Mouse (Mus musculus) midbrain, embryonic 11.5 days (tissue): ENCODE data around the gene Ganc. TPM values are rescaled to one million over a fixed set of nuclear protein-coding genes. Genes with fewer than 3 reads are reported as not detected.

Experiments used
- ATAC-seq: fragments of 200-750 bp; cut with Nextera tagmentation; 2 replicates; pipeline ENCODE4 v1.8.0; 2017; ENCODE audit warnings: moderate TSS enrichment, moderate library complexity; ENCODE audit not compliant: low FRiP score
- DNase-seq: peaks from one replicate; pipeline ENCODE4 v3.0.0; 2015; ENCODE audit warnings: low spot score; ENCODE audit errors: missing footprints
- H3K27ac ChIP-seq: fragments of 300-500 bp; sonication (generic); 2 replicates; pipeline ENCODE4 v1.5.1; 2014; ENCODE audit warnings: low read depth, low read length
- H3K27me3 ChIP-seq: fragments of 300-500 bp; sonication (generic); 2 replicates; pipeline ENCODE4 v1.6.1; 2014; ENCODE audit warnings: mild to moderate bottlenecking, low read length, moderate library complexity, mixed read lengths; ENCODE audit not compliant: control insufficient read depth, insufficient read depth
- H3K36me3 ChIP-seq: fragments of 300-500 bp; sonication (generic); 2 replicates; pipeline ENCODE4 v1.6.1; 2014; ENCODE audit warnings: mild to moderate bottlenecking, low read length, moderate library complexity, mixed read lengths; ENCODE audit not compliant: control insufficient read depth, insufficient read depth
- H3K4me1 ChIP-seq: fragments of 300-500 bp; sonication (generic); 2 replicates; pipeline ENCODE4 v1.6.1; 2014; ENCODE audit warnings: low read length; ENCODE audit not compliant: control insufficient read depth, insufficient read depth
- H3K4me2 ChIP-seq: fragments of 300-500 bp; sonication (generic); 2 replicates; pipeline ENCODE4 v1.6.1; 2014; ENCODE audit warnings: mild to moderate bottlenecking, moderate library complexity
- H3K4me3 ChIP-seq: fragments of 300-500 bp; sonication (generic); 2 replicates; pipeline ENCODE4 v1.5.1; 2014; ENCODE audit warnings: low read depth, low read length
- H3K9ac ChIP-seq: fragments of 300-500 bp; sonication (generic); 2 replicates; pipeline ENCODE4 v1.6.1; 2014; ENCODE audit warnings: low read length
- H3K9me3 ChIP-seq: fragments of 300-500 bp; sonication (generic); 2 replicates; pipeline ENCODE4 v1.6.1; 2016; ENCODE audit warnings: low read length; ENCODE audit not compliant: control insufficient read depth
- WGBS: fragments of 180-500 bp; shearing (Covaris S2); extraction: QIAGEN DNeasy Blood & Tissue Kit; methylation state at CpG from one replicate; pipeline ENCODE4 v1.1.7; 2014; 5-methylcytosine and 5-hydroxymethylcytosine counted together
- polyA plus RNA-seq: library from polyadenylated mRNA; unstranded; fragments of >200 nt; fragmentation: Nextera tagmentation; extraction: Ambion mirVana; gene quantifications from 2 replicates; pipeline ENCODE4 v1.2.1, GENCODE M21; 2014

Gene Ganc
- polyA plus RNA-seq, 1 experiment from 2014 or later: 7.2 TPM

- Histone ChIP-seq H3K9me3 (no peaks in the 10 kb centered on the region), H3K27ac (no peak overlapping the region), H3K4me1 (no peaks in the 10 kb centered on the region), H3K4me3 (no peak overlapping the region), H3K27me3 (no peaks in the 10 kb centered on the region), H3K9ac (no peak overlapping the region), H3K4me2 (no peak overlapping the region), H3K36me3 (no peaks in the 10 kb centered on the region)
- ATAC-seq (no peak), DNase-seq (no peak)
- 78% methylated on average over 8 of the region's 8 CpGs for WGBS
Observed at GRCm38 (mm10) chr2:120464091-120464490, 60.4 kb downstream of the Ganc start.

- Histone ChIP-seq H3K9ac (no peak overlapping the region), H3K27ac (no peak overlapping the region), H3K4me2 (no peak overlapping the region), H3K27me3 (no peaks in the 10 kb centered on the region), H3K36me3 (no peaks in the 10 kb centered on the region), H3K9me3 (no peaks in the 10 kb centered on the region), H3K4me1 (no peaks in the 10 kb centered on the region), H3K4me3 (no peak overlapping the region)
- no peak for ATAC-seq
- WGBS: 88% methylated on average over 2 of the region's 2 CpGs
- DNase-seq: peak; percentile 28
Observed at GRCm38 (mm10) chr2:120464732-120465396, 61.2 kb downstream of the Ganc start.

- 80% methylated on average over 5 of the region's 5 CpGs for WGBS
- no peak for ATAC-seq
Observed at GRCm38 (mm10) chr2:120465397-120465785, 61.7 kb downstream of the Ganc start.

GRCm38 (mm10) chr2:120468011-120468410, 64.3 kb downstream of the Ganc start:
- no peaks in the 10 kb centered on the region for H3K4me1 ChIP-seq
- no peak overlapping the region for H3K9ac ChIP-seq
- no peaks in the 10 kb centered on the region for H3K27me3 ChIP-seq
- ATAC-seq (no peak), DNase-seq (peak; percentile 60)
- no peak overlapping the region for H3K4me3 ChIP-seq
- no peak overlapping the region for H3K4me2 ChIP-seq
- no peaks in the 10 kb centered on the region for H3K9me3 ChIP-seq
- H3K27ac ChIP-seq: no peak overlapping the region
- H3K36me3 ChIP-seq: no peaks in the 10 kb centered on the region

More at GRCm38 (mm10) chr2:120465397-120465785, 61.7 kb downstream of the Ganc start:
- H3K27ac ChIP-seq: no peak overlapping the region
- H3K4me1 ChIP-seq: no peaks in the 10 kb centered on the region
- no peak overlapping the region for H3K4me3 ChIP-seq
- DNase-seq: no peak
- no peaks in the 10 kb centered on the region for H3K36me3 ChIP-seq
- H3K4me2 ChIP-seq: no peak overlapping the region
- no peak overlapping the region for H3K9ac ChIP-seq
- no peaks in the 10 kb centered on the region for H3K27me3 ChIP-seq
- no peaks in the 10 kb centered on the region for H3K9me3 ChIP-seq

DNA sequence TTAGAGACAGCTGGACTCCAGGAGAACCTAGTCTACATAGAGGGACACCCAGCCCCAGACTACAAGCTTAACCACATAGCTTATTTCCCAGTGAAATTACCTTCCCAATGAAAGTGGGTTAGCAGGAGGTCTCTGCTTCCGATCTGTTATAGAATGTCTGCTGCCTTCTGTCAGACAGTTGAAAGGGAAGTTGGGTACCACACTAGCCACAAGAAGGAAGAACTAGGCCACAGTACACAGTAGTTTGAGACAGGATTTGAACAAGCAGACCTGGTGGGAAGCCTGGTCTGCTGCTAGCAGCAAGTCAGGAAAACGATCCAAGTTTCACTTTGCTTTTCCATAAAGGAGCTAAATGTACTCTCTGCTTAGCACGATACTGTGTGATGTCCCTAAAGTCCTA, 65.5 kb downstream of the Ganc start:
- WGBS: 92% methylated on average over 3 of the region's 3 CpGs
- no peak for ATAC-seq

GRCm38 (mm10) chr2:120469715-120470114, 66.0 kb downstream of the Ganc start:
- Histone ChIP-seq H3K27me3 (no peaks in the 10 kb centered on the region), H3K27ac (no peak overlapping the region), H3K9ac (no peak overlapping the region), H3K4me3 (no peak overlapping the region), H3K9me3 (peaks cover 3% of the 10 kb centered on the region; the same call in 1 of the 2 replicates), H3K4me1 (no peaks in the 10 kb centered on the region), H3K36me3 (no peaks in the 10 kb centered on the region), H3K4me2 (no peak overlapping the region)
- ATAC-seq (no peak), DNase-seq (peak; percentile 37)
- WGBS: 91% methylated on average over 10 of the region's 10 CpGs

More for the DNA sequence above, 65.5 kb downstream of the Ganc start:
- H3K4me1 ChIP-seq: no peaks in the 10 kb centered on the region
- H3K36me3 ChIP-seq: no peaks in the 10 kb centered on the region
- H3K4me2 ChIP-seq: no peak overlapping the region
- H3K4me3 ChIP-seq: no peak overlapping the region
- H3K9ac ChIP-seq: no peak overlapping the region
- H3K9me3 ChIP-seq: peaks cover 2% of the 10 kb centered on the region; the same call in 1 of the 2 replicates
- H3K27ac ChIP-seq: no peak overlapping the region
- no peaks in the 10 kb centered on the region for H3K27me3 ChIP-seq
- no peak for DNase-seq

DNA sequence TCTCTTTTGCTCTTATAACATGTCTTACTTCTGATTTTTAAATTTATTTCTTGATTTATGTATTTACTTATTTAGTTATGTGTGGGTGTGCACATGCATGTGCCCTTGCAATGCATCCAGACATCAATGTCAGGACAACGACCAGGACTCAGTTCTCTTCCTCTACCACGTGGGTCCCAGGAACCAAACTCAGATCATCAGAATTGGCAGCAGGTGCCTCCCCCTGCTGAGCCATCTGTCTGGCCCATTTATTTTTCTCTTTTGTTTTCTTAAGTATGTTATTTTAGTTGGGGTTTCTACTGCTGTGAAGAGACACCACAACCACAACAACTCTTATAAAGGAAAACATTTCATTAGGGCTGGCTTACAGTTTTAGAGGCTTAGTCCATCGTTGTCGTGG, 67.2 kb downstream of the Ganc start:
- Histone ChIP-seq H3K9me3 (peaks cover 3% of the 10 kb centered on the region; the same call in 1 of the 2 replicates), H3K27ac (no peak overlapping the region), H3K27me3 (no peaks in the 10 kb centered on the region), H3K9ac (no peak overlapping the region), H3K4me3 (no peak overlapping the region), H3K36me3 (no peaks in the 10 kb centered on the region), H3K4me1 (no peaks in the 10 kb centered on the region), H3K4me2 (no peak overlapping the region)
- ATAC-seq (no peak), DNase-seq (peak; percentile 8)
- 81% methylated on average over 4 of the region's 4 CpGs for WGBS

GRCm38 (mm10) chr2:120476277-120477087, 72.8 kb downstream of the Ganc start:
- H3K4me1 ChIP-seq: peaks cover 7% of the 10 kb centered on the region; the same call in 1 of the 2 replicates
- DNase-seq (peak; percentile 89), ATAC-seq (peak; percentile 87)
- peak overlapping the region; percentile 10; the same call in 1 of the 2 replicates for H3K4me2 ChIP-seq
- H3K27me3 ChIP-seq: no peaks in the 10 kb centered on the region
- peaks cover 3% of the 10 kb centered on the region; the same call in 1 of the 2 replicates for H3K9me3 ChIP-seq
- no peaks in the 10 kb centered on the region for H3K36me3 ChIP-seq
- H3K9ac ChIP-seq: peak overlapping the region; percentile 18; the same call in 1 of the 2 replicates
- peak overlapping the region; percentile 6 for H3K27ac ChIP-seq
- no peak overlapping the region for H3K4me3 ChIP-seq
- 40% methylated on average over 13 of the region's 13 CpGs for WGBS

- DNase-seq: peak; percentile 94
- H3K9ac ChIP-seq: no peak overlapping the region
- no peak overlapping the region for H3K4me3 ChIP-seq
- no peak overlapping the region for H3K4me2 ChIP-seq
- no peak overlapping the region for H3K27ac ChIP-seq
- peaks cover 7% of the 10 kb centered on the region; the same call in 1 of the 2 replicates for H3K4me1 ChIP-seq
- WGBS: 59% methylated on average over 3 of the region's 3 CpGs
- H3K9me3 ChIP-seq: peaks cover 3% of the 10 kb centered on the region; the same call in 1 of the 2 replicates
- H3K27me3 ChIP-seq: no peaks in the 10 kb centered on the region
- no peak for ATAC-seq
- H3K36me3 ChIP-seq: no peaks in the 10 kb centered on the region
Observed at GRCm38 (mm10) chr2:120478600-120478999, 74.9 kb downstream of the Ganc start.
